Mouse (Mus musculus) midbrain, embryonic 14.5 days (tissue): ENCODE measurements at regions not wholly inside any gene's neighbourhood (a gene's known extent, or its start where the extent isn't known, plus 50 kb on each side); places are given as distances from the start of the nearest gene placed in this dataset.
"Not testable (repeated sequence)": the region's sequence is repeated elsewhere in the genome, so short reads cannot be mapped to it uniquely, and the experiment has no call there.

Source experiments
- ATAC-seq: fragments of 200-750 bp; cut with Nextera tagmentation; 2 replicates; pipeline ENCODE4 v1.8.0; 2017; ENCODE audit warnings: moderate number of reproducible peaks, moderate library complexity; ENCODE audit not compliant: low FRiP score, low TSS enrichment
- DNase-seq: peaks from one replicate; pipeline ENCODE4 v3.0.0-alpha.2; 2015
- H3K27ac ChIP-seq: fragments of 300-500 bp; sonication (generic); replicated peaks from 2 replicates; pipeline ENCODE4 v1.5.1; 2014; ENCODE audit warnings: mild to moderate bottlenecking, low read depth, low read length, moderate library complexity
- H3K27me3 ChIP-seq: fragments of 300-500 bp; sonication (generic); 2 replicates; pipeline ENCODE4 v1.6.1; 2014; ENCODE audit warnings: low read length, control low read depth, mixed read lengths; ENCODE audit not compliant: control insufficient read depth, insufficient read depth
- H3K36me3 ChIP-seq: fragments of 300-500 bp; sonication (generic); 2 replicates; pipeline ENCODE4 v1.6.1; 2014; ENCODE audit warnings: low read length, control low read depth; ENCODE audit not compliant: control insufficient read depth, insufficient read depth
- H3K4me1 ChIP-seq: fragments of 300-500 bp; sonication (generic); 2 replicates; pipeline ENCODE4 v1.6.1; 2014; ENCODE audit warnings: mild to moderate bottlenecking, antibody characterized with exemption, low read length, control low read depth; ENCODE audit not compliant: control insufficient read depth, insufficient read depth
- H3K4me2 ChIP-seq: fragments of 300-500 bp; sonication (generic); 2 replicates; pipeline ENCODE4 v1.6.1; 2014; ENCODE audit warnings: mild to moderate bottlenecking, low read length, moderate library complexity
- H3K4me3 ChIP-seq: fragments of 300-500 bp; sonication (generic); replicated peaks from 2 replicates; pipeline ENCODE4 v1.5.1; 2014; ENCODE audit warnings: low read depth, low read length
- H3K9ac ChIP-seq: fragments of 300-500 bp; sonication (generic); replicated peaks from 2 replicates; pipeline ENCODE4 v1.6.1; 2014; ENCODE audit warnings: mild to moderate bottlenecking, low read length, moderate library complexity
- H3K9me3 ChIP-seq: fragments of 300-500 bp; sonication (generic); 2 replicates; pipeline ENCODE4 v1.6.1; 2016; ENCODE audit warnings: low read length, control low read depth, mixed read lengths; ENCODE audit not compliant: control insufficient read depth
- WGBS: fragments of 180-500 bp; shearing (Covaris S2); extraction: QIAGEN DNeasy Blood & Tissue Kit; methylation state at CpG from one replicate; pipeline ENCODE4 v1.1.7; 2014; 5-methylcytosine and 5-hydroxymethylcytosine counted together

- not testable (repeated sequence) for H3K27me3 ChIP-seq, H3K27ac ChIP-seq, H3K9ac ChIP-seq, DNase-seq, H3K4me2 ChIP-seq, H3K36me3 ChIP-seq, H3K4me3 ChIP-seq, ATAC-seq, H3K4me1 ChIP-seq, H3K9me3 ChIP-seq
- WGBS, result 86% methylated on average over 3 of the region's 4 CpGs
Observed at GRCm38 (mm10) chr13:49966072-49966471, 167.3 kb upstream of the Gm30302 start.

- H3K4me3 ChIP-seq, H3K36me3 ChIP-seq, H3K4me2 ChIP-seq, H3K27me3 ChIP-seq, H3K9ac ChIP-seq, ATAC-seq, H3K27ac ChIP-seq, H3K9me3 ChIP-seq, H3K4me1 ChIP-seq: not testable (repeated sequence)
- peak; percentile 42 for DNase-seq
- WGBS, result 22% methylated on average over 5 of the region's 6 CpGs
Observed at GRCm38 (mm10) chr13:49957993-49958681, 159.3 kb upstream of the Gm30302 start.

GRCm38 (mm10) chr13:49915781-49916180, 117.0 kb upstream of the Gm30302 start:
- Histone ChIP-seq H3K9me3 (no peaks in the 10 kb centered on the region), H3K36me3 (no peaks in the 10 kb centered on the region), H3K27me3 (no peaks in the 10 kb centered on the region), H3K4me3 (no peak overlapping the region), H3K4me1 (no peaks in the 10 kb centered on the region), H3K4me2 (no peak overlapping the region), H3K9ac (no peak overlapping the region), H3K27ac (no peak overlapping the region)
- 98% methylated on average over 2 of the region's 2 CpGs for WGBS
- no peak for DNase-seq
- no peak for ATAC-seq
